Mouse (Mus musculus) lung, embryonic 14.5 days (tissue): ENCODE measurements at regions not wholly inside any gene's neighbourhood (a gene's known extent, or its start where the extent isn't known, plus 50 kb on each side); places are given as distances from the start of the nearest gene placed in this dataset.
"Not testable (repeated sequence)": the region's sequence is repeated elsewhere in the genome, so short reads cannot be mapped to it uniquely, and the experiment has no call there.

Experiments used
- ATAC-seq: fragments of 200-750 bp; cut with Nextera tagmentation; 2 replicates; pipeline ENCODE4 v1.8.0; 2017; ENCODE audit warnings: mild to moderate bottlenecking, moderate TSS enrichment, moderate library complexity; ENCODE audit not compliant: insufficient read depth
- DNase-seq: peaks from one replicate; pipeline ENCODE4 v3.0.0-alpha.2; 2015
- H3K27ac ChIP-seq: fragments of 300-500 bp; sonication (generic); 2 replicates; pipeline ENCODE4 v1.5.1; 2014; ENCODE audit warnings: low read depth, mild to moderate bottlenecking, moderate library complexity
- H3K27me3 ChIP-seq: fragments of 300-500 bp; sonication (generic); 2 replicates; pipeline ENCODE4 v1.6.1; 2014; ENCODE audit warnings: low read length, control low read depth; ENCODE audit not compliant: insufficient read depth
- H3K36me3 ChIP-seq: fragments of 300-500 bp; sonication (generic); 2 replicates; pipeline ENCODE4 v1.6.1; 2014; ENCODE audit warnings: control low read depth; ENCODE audit not compliant: insufficient read depth
- H3K4me1 ChIP-seq: fragments of 300-500 bp; sonication (generic); 2 replicates; pipeline ENCODE4 v1.6.1; 2014; ENCODE audit warnings: antibody characterized with exemption, control low read depth; ENCODE audit not compliant: insufficient read depth
- H3K4me2 ChIP-seq: fragments of 300-500 bp; sonication (generic); 2 replicates; pipeline ENCODE4 v1.6.1; 2014; ENCODE audit warnings: mild to moderate bottlenecking
- H3K4me3 ChIP-seq: fragments of 300-500 bp; sonication (generic); 2 replicates; pipeline ENCODE4 v1.5.1; 2014; ENCODE audit warnings: low read depth, low read length
- H3K9ac ChIP-seq: fragments of 300-500 bp; sonication (generic); 2 replicates; pipeline ENCODE4 v1.6.1; 2014
- H3K9me3 ChIP-seq: fragments of 300-500 bp; sonication (generic); 2 replicates; pipeline ENCODE4 v1.6.1; 2016; ENCODE audit warnings: low read depth, low read length, control low read depth
- CTCF ChIP-seq: IDR thresholded peaks from 2 replicates; pipeline ENCODE4 v1.5.1; 2016; ENCODE audit warnings: antibody characterized with exemption, low read depth
- WGBS: fragments of 180-500 bp; shearing (Covaris S2); extraction: QIAGEN DNeasy Blood & Tissue Kit; methylation state at CpG from one replicate; pipeline ENCODE4 v1.1.7; 2014; 5-methylcytosine and 5-hydroxymethylcytosine counted together

DNA sequence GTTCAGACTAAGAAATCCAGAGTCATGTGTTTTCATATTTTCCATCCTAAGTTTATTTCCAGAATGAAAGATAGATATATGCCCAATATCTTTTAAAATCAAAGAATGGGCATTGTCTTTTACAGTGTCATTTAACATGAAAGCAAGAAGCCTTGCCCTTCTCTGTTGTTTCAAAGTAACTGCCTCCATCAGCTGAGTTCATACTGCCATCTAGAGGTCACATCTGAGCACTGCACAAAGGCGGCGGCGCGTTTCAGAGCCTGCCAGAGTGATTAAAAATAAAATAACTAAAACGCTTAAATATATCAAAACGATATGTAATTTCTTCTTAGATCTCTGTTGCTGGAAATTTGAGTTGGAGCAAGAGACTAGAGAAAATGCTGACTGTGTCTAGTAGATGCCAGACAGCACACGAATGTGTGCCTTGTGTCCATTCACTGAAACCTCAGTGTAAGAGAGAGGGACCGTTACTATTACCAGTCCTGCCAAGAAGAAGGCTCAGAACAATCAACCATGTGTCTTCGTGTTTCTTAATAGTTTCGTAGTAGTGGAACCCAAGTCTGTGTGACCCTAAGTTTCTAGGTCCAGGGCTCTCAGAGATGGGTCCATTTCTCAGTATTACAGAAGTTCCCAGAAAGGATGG, 123.0 kb upstream of the Daam1 start:
- Histone ChIP-seq H3K9me3 (no peaks in the 10 kb centered on the region), H3K4me3 (no peak overlapping the region), H3K4me2 (no peak overlapping the region), H3K36me3 (no peaks in the 10 kb centered on the region), H3K27me3 (no peaks in the 10 kb centered on the region), H3K9ac (no peak overlapping the region), H3K27ac (no peak overlapping the region), H3K4me1 (no peaks in the 10 kb centered on the region)
- WGBS, result 24% methylated on average over 10 of the region's 10 CpGs
- peak; percentile 93 for TF ChIP-seq CTCF
- ATAC-seq, result peak; percentile 35; the same call in 1 of the 2 replicates
- DNase-seq, result peak; percentile 90

DNA sequence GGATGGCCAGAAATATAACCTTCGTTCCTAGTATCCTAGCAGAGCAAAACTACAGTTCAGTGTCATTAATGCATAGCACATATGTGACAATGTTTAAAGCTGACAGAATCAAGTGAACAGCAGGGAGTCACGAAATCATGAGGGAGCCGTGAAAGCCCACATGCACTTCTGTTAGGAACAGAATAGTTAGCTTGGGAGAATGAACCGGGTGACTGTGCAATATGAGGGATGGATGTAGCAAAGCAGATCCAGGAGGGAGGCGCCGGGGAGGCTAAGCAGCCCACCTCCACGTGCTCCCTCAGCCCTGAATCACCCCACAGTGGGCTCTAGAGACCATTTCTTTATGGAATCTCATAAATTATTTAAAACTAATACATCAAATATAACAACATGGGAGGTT, 116.3 kb upstream of the Daam1 start:
- Histone ChIP-seq H3K4me3 (no peak overlapping the region), H3K36me3 (no peaks in the 10 kb centered on the region), H3K4me1 (no peaks in the 10 kb centered on the region), H3K4me2 (no peak overlapping the region), H3K27ac (no peak overlapping the region), H3K9me3 (no peaks in the 10 kb centered on the region), H3K27me3 (no peaks in the 10 kb centered on the region), H3K9ac (no peak overlapping the region)
- DNase-seq, result no peak
- WGBS, result 71% methylated on average over 7 of the region's 7 CpGs
- no peak for ATAC-seq
- no peak for TF ChIP-seq CTCF

DNA sequence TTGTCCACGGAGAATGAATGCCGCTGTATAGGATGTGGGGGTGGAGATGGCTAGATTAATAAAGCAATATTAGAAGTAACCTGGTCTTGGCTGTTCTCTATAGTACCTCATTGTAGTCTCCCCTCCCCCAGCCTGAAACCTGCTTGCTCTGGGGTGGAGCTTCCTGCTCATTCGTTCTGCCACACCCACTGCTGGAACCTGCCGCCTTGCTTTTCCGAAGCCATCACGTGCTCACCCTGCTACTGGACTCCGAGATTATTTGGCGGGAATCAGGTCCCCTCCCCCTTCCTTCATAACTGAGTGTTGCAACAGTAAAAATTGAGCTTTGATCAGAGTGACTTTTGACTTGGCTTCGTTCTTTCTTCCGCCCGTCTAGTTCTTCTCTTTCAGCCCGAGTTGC, 112.5 kb upstream of the Daam1 start:
- not testable (repeated sequence) for H3K9me3 ChIP-seq, ATAC-seq, H3K9ac ChIP-seq, H3K27ac ChIP-seq, H3K36me3 ChIP-seq, H3K27me3 ChIP-seq, H3K4me3 ChIP-seq, DNase-seq, H3K4me1 ChIP-seq
- peak overlapping the region; percentile 37; the same call in 1 of the 2 replicates for H3K4me2 ChIP-seq
- WGBS, result 61% methylated on average over 12 of the region's 12 CpGs

DNA sequence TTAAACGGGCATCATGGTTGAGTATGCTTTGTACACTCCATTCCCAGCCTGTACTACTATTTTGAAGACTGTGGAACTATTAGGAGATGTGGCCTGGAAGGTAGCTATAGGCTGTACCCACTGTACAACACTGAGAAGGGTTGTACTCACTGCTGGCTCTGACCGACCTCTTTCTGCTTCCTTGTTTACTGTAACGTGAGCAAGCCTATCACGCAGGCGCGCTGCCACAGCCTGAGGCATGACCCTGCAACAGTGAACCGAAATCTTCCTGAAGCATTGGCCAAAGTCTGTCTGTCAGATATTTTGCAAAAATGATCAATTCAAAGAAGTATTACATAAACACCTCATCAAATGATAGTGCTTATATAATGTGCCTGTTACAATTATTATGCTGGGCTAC, 112.0 kb upstream of the Daam1 start:
- Histone ChIP-seq H3K27ac (no peak overlapping the region), H3K36me3 (no peaks in the 10 kb centered on the region), H3K4me1 (no peaks in the 10 kb centered on the region), H3K9me3 (no peaks in the 10 kb centered on the region), H3K4me2 (peak overlapping the region; percentile 37; the same call in 1 of the 2 replicates), H3K27me3 (no peaks in the 10 kb centered on the region), H3K9ac (no peak overlapping the region), H3K4me3 (no peak overlapping the region)
- WGBS, result 34% methylated on average over 7 of the region's 7 CpGs
- ATAC-seq, result peak; percentile 47; the same call in 1 of the 2 replicates
- DNase-seq, result peak; percentile 43
- TF ChIP-seq CTCF, result no peak

DNA sequence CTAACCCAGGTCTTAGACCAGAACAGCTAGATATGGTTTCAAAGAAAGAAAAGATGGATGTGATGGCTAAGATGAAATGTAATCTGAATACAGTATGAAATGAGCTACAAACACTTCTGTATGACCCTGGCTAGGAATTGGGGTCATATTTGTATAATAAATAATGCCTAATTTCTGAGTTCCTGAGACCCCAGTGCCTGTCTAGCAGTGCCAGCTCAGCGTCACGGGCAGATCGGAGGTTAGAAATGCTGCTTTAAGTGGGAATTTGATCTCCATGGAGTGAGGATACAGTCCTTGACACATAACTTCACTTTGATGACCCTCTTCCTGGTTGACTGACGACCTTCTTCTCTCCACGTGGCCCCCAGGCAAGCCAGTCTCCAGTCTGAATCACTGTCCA, 105.7 kb upstream of the Daam1 start:
- no peaks in the 10 kb centered on the region for H3K9me3 ChIP-seq
- H3K9ac ChIP-seq, result no peak overlapping the region; the same call in 1 of the 2 replicates
- 14% methylated on average over 5 of the region's 5 CpGs for WGBS
- ATAC-seq (0 out of 2 replicates have a peak, but pooled peaks have one; percentile 6), DNase-seq (peak; percentile 22)
- H3K4me1 ChIP-seq, result 0 out of 2 replicates have a peak, but pooled peaks cover 7% of the 10 kb centered on the region
- no peaks in the 10 kb centered on the region for H3K36me3 ChIP-seq
- H3K4me2 ChIP-seq, result peak overlapping the region; percentile 24; the same call in 1 of the 2 replicates
- no peaks in the 10 kb centered on the region for H3K27me3 ChIP-seq
- no peak for TF ChIP-seq CTCF
- H3K4me3 ChIP-seq, result no peak overlapping the region
- H3K27ac ChIP-seq, result peak overlapping the region; percentile 84

DNA sequence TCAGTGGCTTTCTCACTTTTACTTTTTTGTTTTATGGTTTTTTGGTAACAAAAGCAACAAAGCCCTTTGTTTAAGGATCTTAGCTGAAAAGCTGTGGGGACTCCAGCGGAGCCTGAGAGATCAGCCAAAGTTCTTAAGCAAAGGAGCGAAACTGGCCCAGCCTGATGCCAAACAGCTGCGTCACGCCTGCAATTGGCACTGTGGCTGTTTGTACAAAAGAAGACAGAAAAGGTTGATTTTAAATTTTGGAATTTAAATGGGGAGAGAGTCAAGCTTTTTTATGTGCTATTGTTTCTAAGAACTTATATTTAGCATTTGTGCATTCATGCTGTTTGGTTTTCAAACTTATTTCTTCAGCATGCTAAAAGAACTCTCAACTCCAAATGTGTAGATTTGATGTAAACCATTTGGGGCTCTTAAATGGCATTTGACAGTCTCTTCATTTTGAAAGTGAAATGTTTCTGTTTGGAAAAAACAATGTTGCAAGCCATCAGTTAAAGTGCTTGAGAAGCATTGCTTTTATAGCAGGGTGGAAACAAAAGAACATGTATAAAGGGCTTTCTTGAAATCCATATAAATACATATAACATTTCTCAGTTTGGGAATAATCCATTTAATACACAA, 105.1 kb upstream of the Daam1 start:
- Histone ChIP-seq H3K9ac (no peak overlapping the region; the same call in 1 of the 2 replicates), H3K36me3 (no peaks in the 10 kb centered on the region), H3K4me2 (no peak overlapping the region), H3K4me3 (no peak overlapping the region), H3K4me1 (0 out of 2 replicates have a peak, but pooled peaks cover 7% of the 10 kb centered on the region), H3K9me3 (no peaks in the 10 kb centered on the region), H3K27me3 (no peaks in the 10 kb centered on the region), H3K27ac (peak overlapping the region; percentile 84)
- DNase-seq, result peak; percentile 86
- 0 out of 2 replicates have a peak, but pooled peaks have one; percentile 65 for ATAC-seq
- WGBS, result 30% methylated on average over 4 of the region's 4 CpGs
- no peak for TF ChIP-seq CTCF

DNA sequence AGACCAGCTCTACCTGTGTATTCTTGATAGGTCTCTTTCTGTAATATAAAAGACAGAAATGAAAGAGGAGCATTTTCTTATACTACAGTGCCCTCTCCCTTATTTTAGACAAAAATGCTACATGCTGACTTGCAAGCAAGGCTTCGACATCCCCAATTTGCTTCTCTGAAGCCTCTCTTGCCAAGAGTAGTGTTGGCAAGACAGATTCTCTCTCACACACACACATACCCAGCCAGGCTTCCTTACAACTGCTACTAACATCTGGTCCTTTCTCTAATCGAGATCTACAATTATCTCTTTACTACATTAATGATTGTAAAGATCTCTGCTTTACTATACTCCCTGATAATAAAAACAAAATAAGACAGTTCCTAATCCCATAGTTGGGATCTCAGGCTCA, 87.5 kb upstream of the Daam1 start:
- H3K27ac ChIP-seq, result no peak overlapping the region
- no peaks in the 10 kb centered on the region for H3K36me3 ChIP-seq
- no peak for DNase-seq
- no peak for TF ChIP-seq CTCF
- peaks cover 8% of the 10 kb centered on the region for H3K4me1 ChIP-seq
- no peak overlapping the region for H3K4me2 ChIP-seq
- H3K9me3 ChIP-seq, result no peaks in the 10 kb centered on the region
- no peak overlapping the region for H3K9ac ChIP-seq
- H3K4me3 ChIP-seq, result no peak overlapping the region
- 73% methylated on average over 2 of the region's 2 CpGs for WGBS
- ATAC-seq, result no peak
- H3K27me3 ChIP-seq, result no peaks in the 10 kb centered on the region
